Mouse (Mus musculus) lung, adult 2 months (tissue): ENCODE measurements around the gene Tlx2.

Experiments
- CTCF ChIP-seq: fragments of 200-500 bp; IDR thresholded peaks from 2 replicates; pipeline ENCODE4 v1.5.1; 2011; ENCODE audit warnings: mild to moderate bottlenecking, low read length, control low read depth; ENCODE audit not compliant: insufficient read depth
- POLR2A ChIP-seq: fragments of 200-500 bp; IDR thresholded peaks from 2 replicates; pipeline ENCODE4 v1.6.1; 2011; ENCODE audit warnings: low read depth, mild to moderate bottlenecking, control low read depth, low read length, borderline replicate concordance; ENCODE audit errors: extremely low read depth

DNA sequence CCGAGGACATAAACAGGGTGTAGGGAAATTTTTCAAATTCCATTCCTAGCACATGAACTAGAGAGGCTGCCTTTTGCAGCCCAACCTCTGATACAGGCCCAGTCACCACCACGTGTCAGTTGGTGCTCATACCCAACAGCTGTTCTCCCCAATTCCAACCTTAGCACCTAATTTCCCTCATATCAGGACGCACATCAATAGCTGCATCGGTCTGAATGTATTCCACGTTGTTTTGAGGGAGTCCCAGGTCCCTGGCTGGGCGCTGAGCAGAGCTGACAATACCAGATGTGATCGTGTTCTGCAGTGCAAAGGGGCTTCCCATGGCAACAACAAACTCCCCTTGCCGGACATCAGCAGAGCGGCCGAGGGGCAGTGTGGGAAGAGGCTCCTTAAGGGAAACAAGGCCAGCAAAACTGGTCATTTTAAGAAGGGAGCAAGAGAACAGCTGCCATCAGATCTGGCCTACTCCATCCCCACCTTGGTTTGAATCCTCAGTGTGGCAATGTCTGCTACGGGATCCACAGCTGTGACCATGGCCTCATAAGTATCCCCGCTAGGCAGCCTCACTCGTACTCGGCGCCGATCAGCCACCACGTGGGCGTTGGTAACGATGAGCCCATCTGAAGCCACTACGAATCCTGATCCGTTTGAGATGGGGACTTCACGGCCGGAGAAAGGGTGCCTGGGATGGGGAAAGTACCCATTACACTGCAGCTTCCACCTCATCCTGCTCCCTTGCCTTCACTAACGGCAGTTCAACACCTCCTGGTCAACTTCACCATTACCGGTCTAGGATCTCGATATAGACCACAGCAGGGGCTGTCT is 16.7 kb downstream of the Tlx2 start:
- TF ChIP-seq POLR2A (no peak), CTCF (no peak)
